Mouse (Mus musculus) limb, embryonic 15.5 days (tissue): ENCODE results near the gene Hist1h4h. TPM values are rescaled to one million over a fixed set of nuclear protein-coding genes. Genes with fewer than 3 reads are reported as not detected.

ENCODE experiments used
- ATAC-seq: fragments of 200-750 bp; cut with Nextera tagmentation; 2 replicates; pipeline ENCODE4 v1.8.0; 2017; ENCODE audit warnings: low read depth, moderate TSS enrichment; ENCODE audit not compliant: insufficient number of reproducible peaks, low FRiP score, low TSS enrichment
- H3K27ac ChIP-seq: fragments of 300-500 bp; sonication (generic); 2 replicates; pipeline ENCODE4 v1.5.1; 2015; ENCODE audit warnings: moderate library complexity, mild to moderate bottlenecking, inconsistent platforms
- H3K27me3 ChIP-seq: fragments of 300-500 bp; sonication (generic); 2 replicates; pipeline ENCODE4 v1.6.1; 2015; ENCODE audit warnings: inconsistent platforms
- H3K36me3 ChIP-seq: fragments of 300-500 bp; sonication (generic); 2 replicates; pipeline ENCODE4 v1.6.1; 2015; ENCODE audit warnings: inconsistent platforms
- H3K4me1 ChIP-seq: fragments of 300-500 bp; sonication (generic); 2 replicates; pipeline ENCODE4 v1.6.1; 2015; ENCODE audit warnings: inconsistent platforms
- H3K4me2 ChIP-seq: fragments of 300-500 bp; sonication (generic); 2 replicates; pipeline ENCODE4 v1.6.1; 2015; ENCODE audit warnings: mild to moderate bottlenecking, inconsistent platforms
- H3K4me3 ChIP-seq: fragments of 300-500 bp; sonication (generic); 2 replicates; pipeline ENCODE4 v1.5.1; 2015; ENCODE audit warnings: mild to moderate bottlenecking, inconsistent platforms
- H3K9ac ChIP-seq: fragments of 300-500 bp; sonication (generic); 2 replicates; pipeline ENCODE4 v1.6.1; 2015; ENCODE audit warnings: inconsistent platforms
- H3K9me3 ChIP-seq: fragments of 300-500 bp; sonication (generic); 2 replicates; pipeline ENCODE4 v1.6.1; 2016; ENCODE audit warnings: inconsistent platforms
- WGBS: fragments of 180-500 bp; shearing (Covaris S2); methylation state at CpG from one replicate; pipeline ENCODE4 v1.1.7; 2015; 5-methylcytosine and 5-hydroxymethylcytosine counted together
- polyA plus RNA-seq: library from polyadenylated mRNA; unstranded; fragments of >200 nt; fragmentation: Nextera tagmentation; extraction: Ambion mirVana; gene quantifications from 2 replicates; pipeline ENCODE4 v1.2.1, GENCODE M21; 2015

The Hist1h4h gene
- polyA plus RNA-seq, 1 experiment from 2014 or later, result 6.3 TPM

- Histone ChIP-seq H3K4me2 (no peak overlapping the region), H3K9ac (no peak overlapping the region), H3K36me3 (no peaks in the 10 kb centered on the region), H3K9me3 (no peaks in the 10 kb centered on the region), H3K4me3 (no peak overlapping the region), H3K4me1 (peaks cover 12% of the 10 kb centered on the region), H3K27me3 (no peaks in the 10 kb centered on the region), H3K27ac (no peak overlapping the region)
- no peak for ATAC-seq
- 5% methylated on average over 17 of the region's 17 CpGs for WGBS
These were observed 30.2 kb upstream of the Hist1h4h start for GRCm38 (mm10) chr13:23500424-23501200.

- Histone ChIP-seq H3K4me3 (0 out of 2 replicates have a peak overlapping the region, but pooled peaks have one; percentile 13), H3K27me3 (no peaks in the 10 kb centered on the region), H3K9me3 (no peaks in the 10 kb centered on the region), H3K4me2 (no peak overlapping the region; the same call in 1 of the 2 replicates), H3K9ac (no peak overlapping the region), H3K36me3 (no peaks in the 10 kb centered on the region), H3K27ac (no peak overlapping the region), H3K4me1 (peaks cover 16% of the 10 kb centered on the region)
- no peak for ATAC-seq
- 20% methylated on average over 5 of the region's 5 CpGs for WGBS
These were observed 29.3 kb upstream of the Hist1h4h start for GRCm38 (mm10) chr13:23501511-23501910.

GRCm38 (mm10) chr13:23502031-23502567 lies 28.8 kb upstream of the Hist1h4h start:
- no peak overlapping the region for H3K4me3 ChIP-seq

GRCm38 (mm10) chr13:23502916-23503315 lies 27.9 kb upstream of the Hist1h4h start:
- Histone ChIP-seq H3K4me2 (no peak overlapping the region), H3K4me1 (peaks cover 16% of the 10 kb centered on the region), H3K27ac (no peak overlapping the region), H3K9ac (no peak overlapping the region), H3K27me3 (no peaks in the 10 kb centered on the region), H3K9me3 (no peaks in the 10 kb centered on the region), H3K36me3 (no peaks in the 10 kb centered on the region), H3K4me3 (no peak overlapping the region)
- ATAC-seq, result no peak
- WGBS, result 42% methylated on average over 4 of the region's 4 CpGs

More at GRCm38 (mm10) chr13:23502031-23502567, 28.8 kb upstream of the Hist1h4h start:
- no peaks in the 10 kb centered on the region for H3K27me3 ChIP-seq
- no peaks in the 10 kb centered on the region for H3K36me3 ChIP-seq
- no peak overlapping the region for H3K27ac ChIP-seq
- WGBS, result 37% methylated on average over 9 of the region's 9 CpGs
- H3K4me1 ChIP-seq, result peaks cover 16% of the 10 kb centered on the region
- no peaks in the 10 kb centered on the region for H3K9me3 ChIP-seq
- H3K9ac ChIP-seq, result no peak overlapping the region
- no peak for ATAC-seq
- H3K4me2 ChIP-seq, result no peak overlapping the region; the same call in 1 of the 2 replicates

GRCm38 (mm10) chr13:23503797-23504196 lies 27.1 kb upstream of the Hist1h4h start:
- no peak overlapping the region for H3K4me2 ChIP-seq
- no peak overlapping the region for H3K27ac ChIP-seq
- 3% methylated on average over 9 of the region's 9 CpGs for WGBS
- ATAC-seq, result no peak
- peaks cover 12% of the 10 kb centered on the region for H3K4me1 ChIP-seq
- H3K9ac ChIP-seq, result no peak overlapping the region
- no peaks in the 10 kb centered on the region for H3K27me3 ChIP-seq
- H3K4me3 ChIP-seq, result no peak overlapping the region
- H3K9me3 ChIP-seq, result no peaks in the 10 kb centered on the region
- no peaks in the 10 kb centered on the region for H3K36me3 ChIP-seq

- Histone ChIP-seq H3K4me3 (peak overlapping the region; percentile 23), H3K4me2 (peak overlapping the region; percentile 36), H3K9me3 (no peaks in the 10 kb centered on the region), H3K9ac (no peak overlapping the region), H3K36me3 (no peaks in the 10 kb centered on the region), H3K27ac (no peak overlapping the region), H3K27me3 (no peaks in the 10 kb centered on the region), H3K4me1 (peaks cover 11% of the 10 kb centered on the region)
- no peak for ATAC-seq
- 15% methylated on average over 14 of the region's 14 CpGs for WGBS
These were observed 25.0 kb upstream of the Hist1h4h start for GRCm38 (mm10) chr13:23505662-23506345.

- no peak overlapping the region for H3K9ac ChIP-seq
- WGBS, result 14% methylated on average over 13 of the region's 13 CpGs
- no peaks in the 10 kb centered on the region for H3K36me3 ChIP-seq
- peaks cover 11% of the 10 kb centered on the region for H3K4me1 ChIP-seq
- H3K4me3 ChIP-seq, result peak overlapping the region; percentile 23
- H3K9me3 ChIP-seq, result no peaks in the 10 kb centered on the region
- no peak for ATAC-seq
- peak overlapping the region; percentile 36 for H3K4me2 ChIP-seq
- H3K27ac ChIP-seq, result no peak overlapping the region
- H3K27me3 ChIP-seq, result no peaks in the 10 kb centered on the region
These were observed 24.5 kb upstream of the Hist1h4h start for GRCm38 (mm10) chr13:23506351-23506750.

GRCm38 (mm10) chr13:23506819-23507515 lies 23.9 kb upstream of the Hist1h4h start:
- WGBS, result 39% methylated on average over 14 of the region's 14 CpGs
- peak overlapping the region; percentile 23; the same call in 1 of the 2 replicates for H3K4me3 ChIP-seq
- no peak for ATAC-seq

GRCm38 (mm10) chr13:23510127-23510526 lies 20.7 kb upstream of the Hist1h4h start:
- no peak overlapping the region for H3K27ac ChIP-seq
- no peaks in the 10 kb centered on the region for H3K36me3 ChIP-seq
- no peaks in the 10 kb centered on the region for H3K9me3 ChIP-seq
- no peak overlapping the region for H3K4me2 ChIP-seq
- no peaks in the 10 kb centered on the region for H3K27me3 ChIP-seq
- H3K9ac ChIP-seq, result no peak overlapping the region
- 21% methylated on average over 1 of the region's 1 CpGs for WGBS
- no peak for ATAC-seq
- peaks cover 9% of the 10 kb centered on the region for H3K4me1 ChIP-seq
- H3K4me3 ChIP-seq, result no peak overlapping the region

More at GRCm38 (mm10) chr13:23506819-23507515, 23.9 kb upstream of the Hist1h4h start:
- Histone ChIP-seq H3K9ac (no peak overlapping the region), H3K27me3 (no peaks in the 10 kb centered on the region), H3K4me1 (peaks cover 11% of the 10 kb centered on the region), H3K27ac (no peak overlapping the region), H3K4me2 (peak overlapping the region; percentile 36), H3K36me3 (no peaks in the 10 kb centered on the region), H3K9me3 (no peaks in the 10 kb centered on the region)

- no peak overlapping the region for H3K4me3 ChIP-seq
- peaks cover 2% of the 10 kb centered on the region; the same call in 1 of the 2 replicates for H3K4me1 ChIP-seq
- no peaks in the 10 kb centered on the region for H3K9me3 ChIP-seq
- no peaks in the 10 kb centered on the region for H3K27me3 ChIP-seq
- no peak overlapping the region for H3K4me2 ChIP-seq
- no peak overlapping the region for H3K9ac ChIP-seq
- no peak overlapping the region for H3K27ac ChIP-seq
- 83% methylated on average over 1 of the region's 1 CpGs for WGBS
- no peak for ATAC-seq
- H3K36me3 ChIP-seq, result no peaks in the 10 kb centered on the region
These were observed 17.3 kb upstream of the Hist1h4h start for GRCm38 (mm10) chr13:23513517-23513916.

- H3K9ac ChIP-seq, result no peak overlapping the region
- H3K27me3 ChIP-seq, result no peaks in the 10 kb centered on the region
- peaks cover 2% of the 10 kb centered on the region; the same call in 1 of the 2 replicates for H3K4me1 ChIP-seq
- H3K9me3 ChIP-seq, result no peaks in the 10 kb centered on the region
- H3K36me3 ChIP-seq, result no peaks in the 10 kb centered on the region
- H3K4me3 ChIP-seq, result no peak overlapping the region
- WGBS, result 79% methylated on average over 5 of the region's 5 CpGs
- H3K27ac ChIP-seq, result no peak overlapping the region
- no peak for ATAC-seq
- H3K4me2 ChIP-seq, result no peak overlapping the region
These were observed 15.6 kb upstream of the Hist1h4h start for GRCm38 (mm10) chr13:23515281-23515680.
